In genomic region chr17:73245089-73245684, GRCm38 (mm10) we compare ENCODE assay signal across 18 mouse cellular contexts.
DNase-seq lines count a peak whose midpoint lies in the region; ATAC-seq lines count a peak whose summit lies in the region.
"Had no signal": no experiment of that assay in that cellular context is flagged by ENCODE, and none has a peak within 500 bp of the region (broad histone marks: within the 10 kb centered on the region; RNA-seq: fewer than 3 reads in every experiment).

No protein-coding gene starts in this region.

- H3K9ac ChIP-seq in intestine, embryonic 14.5 days (ENCODE audit: low read length), result no peak overlapping the region
- no peak overlapping the region for H3K9ac ChIP-seq in intestine, embryonic 16.5 days (ENCODE audit: low read depth, low read length)
- no peak overlapping the region for H3K9ac ChIP-seq in liver, embryonic 12.5 days
- H3K9ac ChIP-seq in midbrain, embryonic 15.5 days, result no peak overlapping the region
- H3K9ac ChIP-seq: embryonic facial prominence, embryonic 13.5 days; kidney, embryonic 15.5 days; limb, embryonic 15.5 days had no signal

- DNase-seq in heart, embryonic 10.5 days (ENCODE audit: low spot score), result no peak
- DNase-seq in heart, postnatal 10 days, result no peak
- peak; percentile 34 for DNase-seq in intestine, embryonic 14.5 days (ENCODE audit: low spot score)
- DNase-seq in cerebellum, adult 11 months, result no peak
- no peak for DNase-seq in adrenal gland, adult 18-20 months (ENCODE audit: low spot score in 2 of 2)
- DNase-seq: adrenal gland, postnatal 36 days; lung, postnatal 4 days; right cerebral cortex, adult 18-20 months; spleen, adult 18-20 months; thymus, postnatal 25 days had no signal

- H3K4me3 ChIP-seq in heart, embryonic 10.5 days, result peak overlapping the region; percentile 15; the same call in 1 of the 2 replicates
- H3K4me3 ChIP-seq in intestine, embryonic 14.5 days (ENCODE audit: low read depth, low read length), result no peak overlapping the region
- no peak overlapping the region for H3K4me3 ChIP-seq in intestine, embryonic 16.5 days (ENCODE audit: low read length)
- H3K4me3 ChIP-seq in liver, embryonic 12.5 days, result no peak overlapping the region
- H3K4me3 ChIP-seq in midbrain, embryonic 15.5 days, result no peak overlapping the region
- H3K4me3 ChIP-seq: embryonic facial prominence, embryonic 13.5 days; forebrain, embryonic 10.5 days; kidney, embryonic 15.5 days; limb, embryonic 15.5 days; myocyte had no signal

- no peaks in the 10 kb centered on the region for H3K27me3 ChIP-seq in heart, embryonic 10.5 days (ENCODE audit: insufficient read depth, poor library complexity, severe bottlenecking)
- no peaks in the 10 kb centered on the region for H3K27me3 ChIP-seq in intestine, embryonic 14.5 days (replicated peaks; ENCODE audit: control insufficient read depth, insufficient read depth, low read length)
- H3K27me3 ChIP-seq in intestine, embryonic 16.5 days (replicated peaks; ENCODE audit: control insufficient read depth, insufficient read depth, low read length), result no peaks in the 10 kb centered on the region
- no peaks in the 10 kb centered on the region for H3K27me3 ChIP-seq in liver, embryonic 12.5 days (replicated peaks)
- no peaks in the 10 kb centered on the region for H3K27me3 ChIP-seq in midbrain, embryonic 15.5 days (replicated peaks)
- H3K27me3 ChIP-seq: embryonic facial prominence, embryonic 13.5 days; kidney, embryonic 15.5 days; limb, embryonic 15.5 days had no signal

- H3K4me2 ChIP-seq in intestine, embryonic 14.5 days (ENCODE audit: low read length), result no peak overlapping the region
- no peak overlapping the region for H3K4me2 ChIP-seq in intestine, embryonic 16.5 days (ENCODE audit: low read depth, low read length)
- H3K4me2 ChIP-seq in liver, embryonic 12.5 days, result no peak overlapping the region
- no peak overlapping the region for H3K4me2 ChIP-seq in midbrain, embryonic 15.5 days
- H3K4me2 ChIP-seq: embryonic facial prominence, embryonic 13.5 days; kidney, embryonic 15.5 days; limb, embryonic 15.5 days had no signal

- H3K27ac ChIP-seq in heart, embryonic 10.5 days, result peak overlapping the region; percentile 63
- H3K27ac ChIP-seq in intestine, embryonic 14.5 days (ENCODE audit: low read depth), result no peak overlapping the region
- H3K27ac ChIP-seq in intestine, embryonic 16.5 days (ENCODE audit: low read length), result no peak overlapping the region
- 0 out of 2 replicates have a peak overlapping the region, but pooled peaks have one; percentile 1 for H3K27ac ChIP-seq in liver, embryonic 12.5 days
- H3K27ac ChIP-seq in midbrain, embryonic 15.5 days, result 0 out of 2 replicates have a peak overlapping the region, but pooled peaks have one; percentile 13
- H3K27ac ChIP-seq: embryonic facial prominence, embryonic 13.5 days; forebrain, embryonic 10.5 days; kidney, embryonic 15.5 days; limb, embryonic 15.5 days had no signal

- H3K9me3 ChIP-seq in heart, embryonic 10.5 days, result no peaks in the 10 kb centered on the region
- H3K9me3 ChIP-seq in intestine, embryonic 14.5 days (ENCODE audit: control insufficient read depth, low read length), result no peaks in the 10 kb centered on the region
- H3K9me3 ChIP-seq in intestine, embryonic 16.5 days (ENCODE audit: control insufficient read depth, low read length), result no peaks in the 10 kb centered on the region
- no peaks in the 10 kb centered on the region for H3K9me3 ChIP-seq in liver, embryonic 12.5 days (replicated peaks)
- H3K9me3 ChIP-seq in midbrain, embryonic 15.5 days, result no peaks in the 10 kb centered on the region
- H3K9me3 ChIP-seq: embryonic facial prominence, embryonic 13.5 days; forebrain, embryonic 10.5 days; kidney, embryonic 15.5 days; limb, embryonic 15.5 days had no signal

- intact Hi-C loops in heart, postnatal 10 days (cut with DNase I), result no loop called here

- no peak for ATAC-seq in intestine, embryonic 14.5 days (replicated peaks; ENCODE audit: low FRiP score, low TSS enrichment, low read depth)
- no peak for ATAC-seq in intestine, embryonic 16.5 days
- ATAC-seq in liver, embryonic 12.5 days, result peak; percentile 62
- peak; percentile 51 for ATAC-seq in midbrain, embryonic 15.5 days (replicated peaks)

- H3K36me3 ChIP-seq in heart, embryonic 10.5 days, result peaks cover 15% of the 10 kb centered on the region; the same call in 1 of the 2 replicates
- peaks cover 13% of the 10 kb centered on the region for H3K36me3 ChIP-seq in intestine, embryonic 14.5 days (ENCODE audit: control insufficient read depth, insufficient read depth, low read length)
- H3K36me3 ChIP-seq in intestine, embryonic 16.5 days (ENCODE audit: control insufficient read depth, insufficient read depth, low read length), result no peaks in the 10 kb centered on the region
- no peaks in the 10 kb centered on the region; the same call in 1 of the 2 replicates for H3K36me3 ChIP-seq in liver, embryonic 12.5 days
- H3K36me3 ChIP-seq in midbrain, embryonic 15.5 days (replicated peaks), result no peaks in the 10 kb centered on the region
- H3K36me3 ChIP-seq: forebrain, embryonic 10.5 days; limb, embryonic 15.5 days had no signal

- WGBS in heart, embryonic 10.5 days, result 45% methylated on average over 13 of the region's 13 CpGs
- 72% methylated on average over 13 of the region's 13 CpGs for WGBS in intestine, embryonic 14.5 days
- 73% methylated on average over 13 of the region's 13 CpGs for WGBS in intestine, embryonic 16.5 days
- WGBS in liver, embryonic 12.5 days (ENCODE audit: insufficient replicate concordance), result 49% methylated on average over 13 of the region's 13 CpGs
- 64% methylated on average over 13 of the region's 13 CpGs for WGBS in midbrain, embryonic 15.5 days

- peaks cover 40% of the 10 kb centered on the region for H3K4me1 ChIP-seq in heart, embryonic 10.5 days
- H3K4me1 ChIP-seq in intestine, embryonic 14.5 days (replicated peaks; ENCODE audit: control insufficient read depth, insufficient read depth, low read length), result no peaks in the 10 kb centered on the region
- H3K4me1 ChIP-seq in intestine, embryonic 16.5 days (ENCODE audit: control insufficient read depth, insufficient read depth, low read length), result no peaks in the 10 kb centered on the region
- H3K4me1 ChIP-seq in liver, embryonic 12.5 days, result peaks cover 26% of the 10 kb centered on the region
- no peaks in the 10 kb centered on the region for H3K4me1 ChIP-seq in midbrain, embryonic 15.5 days
- H3K4me1 ChIP-seq: embryonic facial prominence, embryonic 13.5 days; limb, embryonic 15.5 days had no signal

Comparison
In these comparisons a context has a peak if more than half of its experiments do, and no peak if none do; other contexts are left out.
1. H3K27ac ChIP-seq: peak in heart, embryonic 10.5 days (single experiment), liver, embryonic 12.5 days (single experiment) and midbrain, embryonic 15.5 days (single experiment); none in intestine, embryonic 14.5 days (single experiment) and intestine, embryonic 16.5 days (single experiment).
2. ATAC-seq: peak in liver, embryonic 12.5 days (single experiment) and midbrain, embryonic 15.5 days (single experiment); none in intestine, embryonic 14.5 days (single experiment) and intestine, embryonic 16.5 days (single experiment).